Mouse (Mus musculus): Measurements from ENCODE around the gene Kcnip4. TPM values are rescaled to one million over a fixed set of nuclear protein-coding genes. Genes with fewer than 3 reads are reported as not detected.

The Kcnip4 gene
- polyA plus RNA-seq, 1 experiment from 2014 or later: 2.6 TPM

DNA sequence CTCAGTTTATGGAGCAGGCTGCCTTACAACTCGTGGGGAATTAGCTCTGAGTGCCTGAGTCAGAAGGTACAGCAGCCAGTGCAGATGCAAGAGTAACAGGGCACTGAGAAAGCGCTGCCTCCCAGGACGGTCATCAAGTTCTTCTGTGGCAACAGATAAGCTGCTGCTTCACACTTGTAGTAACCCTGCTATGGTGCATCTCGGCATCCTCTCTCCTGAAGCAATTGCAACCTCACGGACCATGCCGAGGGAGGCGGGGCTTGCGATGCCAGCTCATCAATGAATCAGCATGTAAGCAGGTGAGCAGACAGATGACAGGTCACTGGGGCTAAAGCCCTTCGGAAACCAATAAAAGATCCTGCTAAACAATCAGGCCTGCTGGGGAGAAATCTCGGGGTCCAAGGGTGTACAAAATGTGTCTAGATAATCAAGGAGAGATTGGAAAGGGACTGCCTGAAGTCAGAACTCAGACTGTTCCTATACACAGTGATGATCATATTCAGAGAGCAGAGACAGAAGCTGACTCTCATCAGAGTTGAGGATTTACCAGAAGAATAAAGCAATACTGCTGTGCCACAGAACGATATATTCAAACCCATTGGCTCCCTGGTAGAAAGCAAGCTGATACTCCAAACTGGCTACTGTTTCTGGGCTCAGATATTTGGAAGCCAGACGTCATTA, 239.1 kb downstream of the Kcnip4 start:
- Histone ChIP-seq H3K4me3 (replicated peaks; ENCODE audit: low read length) (peak overlapping the region; percentile 19; the same call in 1 of the 2 replicates), H3K36me3 (ENCODE audit: control insufficient read depth, insufficient read depth, low read length) (no peaks in the 10 kb centered on the region), H3K4me1 (ENCODE audit: control insufficient read depth, insufficient read depth, low read length) (0 out of 2 replicates have a peak, but pooled peaks cover 5% of the 10 kb centered on the region), H3K27me3 (ENCODE audit: control insufficient read depth, insufficient read depth, low read length) (no peaks in the 10 kb centered on the region), H3K27ac (ENCODE audit: low read length) (no peak overlapping the region), H3K4me2 (ENCODE audit: low read depth, low read length) (peak overlapping the region; percentile 41), H3K9ac (ENCODE audit: low read length) (no peak overlapping the region; the same call in 1 of the 2 replicates), H3K9me3 (replicated peaks; ENCODE audit: control insufficient read depth, low read length) (no peaks in the 10 kb centered on the region)
- 19% methylated on average over 12 of the region's 12 CpGs for WGBS
- ATAC-seq (ENCODE audit: insufficient read depth, low FRiP score): no peak

DNA sequence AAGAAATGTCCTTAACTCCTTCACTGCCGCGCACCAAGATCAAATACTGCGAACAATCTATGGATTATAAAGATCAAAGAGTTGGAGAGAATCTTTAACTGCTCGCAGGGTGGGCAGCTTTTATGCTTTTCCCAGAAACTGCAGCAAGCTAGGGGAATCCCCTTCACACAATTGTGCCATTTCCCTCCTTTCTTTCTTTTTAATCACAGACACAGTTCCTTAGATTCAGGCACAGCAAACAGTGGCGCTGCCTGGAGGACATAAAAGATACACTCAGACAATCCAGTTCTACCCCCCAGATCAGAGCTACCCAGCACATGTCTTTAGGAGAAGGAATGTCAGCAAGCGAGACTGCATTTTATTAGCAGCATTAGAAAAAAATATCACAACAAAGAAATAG, 239.9 kb downstream of the Kcnip4 start:
- WGBS: 54% methylated on average over 6 of the region's 6 CpGs
- no peak for ATAC-seq (ENCODE audit: insufficient read depth, low FRiP score)
- Histone ChIP-seq H3K27ac (ENCODE audit: low read length) (no peak overlapping the region), H3K9ac (ENCODE audit: low read length) (no peak overlapping the region), H3K9me3 (replicated peaks; ENCODE audit: control insufficient read depth, low read length) (no peaks in the 10 kb centered on the region), H3K4me1 (ENCODE audit: control insufficient read depth, insufficient read depth, low read length) (0 out of 2 replicates have a peak, but pooled peaks cover 5% of the 10 kb centered on the region), H3K36me3 (ENCODE audit: control insufficient read depth, insufficient read depth, low read length) (no peaks in the 10 kb centered on the region), H3K4me3 (replicated peaks; ENCODE audit: low read length) (no peak overlapping the region), H3K4me2 (ENCODE audit: low read depth, low read length) (peak overlapping the region; percentile 10; the same call in 1 of the 2 replicates), H3K27me3 (ENCODE audit: control insufficient read depth, insufficient read depth, low read length) (no peaks in the 10 kb centered on the region)

DNA sequence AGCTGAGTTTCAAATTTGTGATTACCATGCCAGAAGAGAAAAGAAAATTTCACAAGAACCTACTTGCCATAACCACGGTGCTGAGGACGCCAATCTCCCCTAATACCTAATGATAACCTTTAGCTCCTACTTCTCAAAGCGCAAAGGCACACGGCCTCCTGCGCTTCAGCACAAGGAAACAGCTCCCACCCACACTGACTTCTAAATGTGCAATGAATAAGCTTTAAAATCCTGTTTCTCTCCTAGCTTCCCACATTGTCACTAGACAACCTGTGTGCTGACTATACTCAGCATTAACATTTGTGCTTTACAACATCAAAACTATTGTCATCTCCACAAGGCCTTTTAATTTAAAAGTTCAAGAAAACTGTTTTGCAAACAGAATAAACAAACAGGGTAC, 241.3 kb downstream of the Kcnip4 start:
- no peak for ATAC-seq (ENCODE audit: insufficient read depth, low FRiP score)
- Histone ChIP-seq H3K9ac (ENCODE audit: low read length) (no peak overlapping the region), H3K36me3 (ENCODE audit: control insufficient read depth, insufficient read depth, low read length) (no peaks in the 10 kb centered on the region), H3K27me3 (ENCODE audit: control insufficient read depth, insufficient read depth, low read length) (no peaks in the 10 kb centered on the region), H3K9me3 (replicated peaks; ENCODE audit: control insufficient read depth, low read length) (no peaks in the 10 kb centered on the region), H3K4me1 (ENCODE audit: control insufficient read depth, insufficient read depth, low read length) (0 out of 2 replicates have a peak, but pooled peaks cover 5% of the 10 kb centered on the region), H3K27ac (ENCODE audit: low read length) (no peak overlapping the region), H3K4me3 (replicated peaks; ENCODE audit: low read length) (no peak overlapping the region), H3K4me2 (ENCODE audit: low read depth, low read length) (no peak overlapping the region)
- 50% methylated on average over 5 of the region's 5 CpGs for WGBS

GRCm38 (mm10) chr5:49271864-49272263, 252.8 kb downstream of the Kcnip4 start:
- Histone ChIP-seq H3K27ac (ENCODE audit: low read length) (no peak overlapping the region), H3K9ac (ENCODE audit: low read length) (no peak overlapping the region), H3K4me1 (ENCODE audit: control insufficient read depth, insufficient read depth, low read length) (no peaks in the 10 kb centered on the region), H3K27me3 (ENCODE audit: control insufficient read depth, insufficient read depth, low read length) (no peaks in the 10 kb centered on the region), H3K36me3 (ENCODE audit: control insufficient read depth, insufficient read depth, low read length) (no peaks in the 10 kb centered on the region), H3K4me3 (replicated peaks; ENCODE audit: low read length) (no peak overlapping the region), H3K4me2 (ENCODE audit: low read depth, low read length) (no peak overlapping the region), H3K9me3 (replicated peaks; ENCODE audit: control insufficient read depth, low read length) (no peaks in the 10 kb centered on the region)
- no peak for ATAC-seq (ENCODE audit: insufficient read depth, low FRiP score)

GRCm38 (mm10) chr5:49268807-49269206, 255.9 kb downstream of the Kcnip4 start:
- WGBS: 88% methylated on average over 8 of the region's 8 CpGs
- no peak for ATAC-seq (ENCODE audit: insufficient read depth, low FRiP score)

DNA sequence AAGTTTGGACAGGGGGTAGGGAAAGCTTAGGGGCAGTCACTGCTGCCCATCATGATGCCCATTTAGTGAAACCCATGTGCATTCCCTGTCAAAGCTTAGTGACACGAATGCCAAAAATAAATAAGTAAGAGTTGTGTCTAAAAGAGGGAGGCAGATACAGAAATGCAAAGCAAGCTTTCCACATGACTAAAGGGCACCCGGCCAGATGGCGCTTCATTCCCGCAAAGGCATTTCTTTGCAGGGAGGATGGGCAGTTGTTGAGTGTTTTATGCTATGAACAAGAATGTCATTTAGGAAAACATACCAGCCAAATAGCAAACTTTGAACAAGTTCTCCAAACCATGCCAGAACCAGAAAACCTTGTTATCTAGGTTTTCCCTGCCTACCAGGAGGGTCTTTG, 265.4 kb downstream of the Kcnip4 start:
- Histone ChIP-seq H3K4me2 (ENCODE audit: low read depth, low read length) (no peak overlapping the region), H3K27ac (ENCODE audit: low read length) (no peak overlapping the region), H3K9ac (ENCODE audit: low read length) (no peak overlapping the region), H3K4me3 (replicated peaks; ENCODE audit: low read length) (no peak overlapping the region), H3K27me3 (ENCODE audit: control insufficient read depth, insufficient read depth, low read length) (no peaks in the 10 kb centered on the region), H3K4me1 (ENCODE audit: control insufficient read depth, insufficient read depth, low read length) (no peaks in the 10 kb centered on the region), H3K9me3 (replicated peaks; ENCODE audit: control insufficient read depth, low read length) (no peaks in the 10 kb centered on the region), H3K36me3 (ENCODE audit: control insufficient read depth, insufficient read depth, low read length) (no peaks in the 10 kb centered on the region)
- ATAC-seq (ENCODE audit: insufficient read depth, low FRiP score): no peak
- 93% methylated on average over 4 of the region's 4 CpGs for WGBS

More at GRCm38 (mm10) chr5:49268807-49269206, 255.9 kb downstream of the Kcnip4 start:
- Histone ChIP-seq H3K4me3 (replicated peaks; ENCODE audit: low read length) (no peak overlapping the region), H3K9me3 (replicated peaks; ENCODE audit: control insufficient read depth, low read length) (no peaks in the 10 kb centered on the region), H3K27me3 (ENCODE audit: control insufficient read depth, insufficient read depth, low read length) (no peaks in the 10 kb centered on the region), H3K4me2 (ENCODE audit: low read depth, low read length) (no peak overlapping the region), H3K27ac (ENCODE audit: low read length) (no peak overlapping the region), H3K36me3 (ENCODE audit: control insufficient read depth, insufficient read depth, low read length) (no peaks in the 10 kb centered on the region), H3K9ac (ENCODE audit: low read length) (no peak overlapping the region), H3K4me1 (ENCODE audit: control insufficient read depth, insufficient read depth, low read length) (no peaks in the 10 kb centered on the region)

DNA sequence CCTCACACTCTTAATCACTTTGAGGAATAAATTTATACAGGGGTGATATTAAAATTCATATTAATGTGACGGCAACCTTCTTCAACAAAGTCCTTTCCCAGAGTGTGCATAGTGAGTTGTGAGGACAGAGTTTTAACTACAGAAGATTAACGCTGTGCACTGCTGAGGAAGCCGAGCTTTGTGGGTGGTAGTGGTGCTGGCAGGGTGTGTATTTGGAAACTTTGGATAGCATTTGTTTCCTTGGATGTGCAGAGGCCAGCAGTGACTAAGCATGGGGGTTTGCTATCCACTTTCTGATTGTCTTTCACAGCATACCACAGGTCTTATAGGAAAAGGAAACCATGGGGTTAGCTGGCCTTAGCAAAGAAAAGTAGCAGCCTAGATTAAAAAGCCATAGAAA, 267.9 kb downstream of the Kcnip4 start:
- no peak for ATAC-seq (ENCODE audit: insufficient read depth, low FRiP score)
- H3K4me1 ChIP-seq (ENCODE audit: control insufficient read depth, insufficient read depth, low read length): no peaks in the 10 kb centered on the region
- H3K27ac ChIP-seq (ENCODE audit: low read length): no peak overlapping the region
- no peaks in the 10 kb centered on the region for H3K36me3 ChIP-seq (ENCODE audit: control insufficient read depth, insufficient read depth, low read length)
- H3K4me3 ChIP-seq (replicated peaks; ENCODE audit: low read length): no peak overlapping the region
- no peaks in the 10 kb centered on the region for H3K9me3 ChIP-seq (replicated peaks; ENCODE audit: control insufficient read depth, low read length)
- no peak overlapping the region for H3K9ac ChIP-seq (ENCODE audit: low read length)
- 64% methylated on average over 3 of the region's 3 CpGs for WGBS
- H3K4me2 ChIP-seq (ENCODE audit: low read depth, low read length): no peak overlapping the region
- no peaks in the 10 kb centered on the region for H3K27me3 ChIP-seq (ENCODE audit: control insufficient read depth, insufficient read depth, low read length)

DNA sequence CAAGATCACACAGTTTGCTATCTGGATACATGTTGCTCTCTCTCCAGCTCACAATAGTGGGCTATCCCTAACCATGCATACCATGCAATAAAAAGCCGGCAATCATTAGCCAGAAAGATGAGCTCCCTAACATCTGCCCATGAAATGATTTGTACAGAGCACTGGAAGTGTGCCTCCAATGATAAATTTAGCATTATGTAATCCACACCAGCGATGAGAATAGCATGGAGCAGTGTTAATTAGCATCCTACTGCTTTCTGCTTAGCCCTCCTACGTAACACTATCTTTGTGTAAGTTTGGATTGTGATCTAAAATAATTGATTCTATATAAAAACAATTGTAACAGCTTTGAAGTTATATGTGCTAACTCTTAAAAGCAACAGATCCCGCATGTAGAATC, 268.7 kb downstream of the Kcnip4 start:
- Histone ChIP-seq H3K4me3 (replicated peaks; ENCODE audit: low read length) (no peak overlapping the region), H3K4me2 (ENCODE audit: low read depth, low read length) (no peak overlapping the region), H3K9me3 (replicated peaks; ENCODE audit: control insufficient read depth, low read length) (no peaks in the 10 kb centered on the region), H3K9ac (ENCODE audit: low read length) (no peak overlapping the region), H3K27ac (ENCODE audit: low read length) (no peak overlapping the region), H3K27me3 (ENCODE audit: control insufficient read depth, insufficient read depth, low read length) (no peaks in the 10 kb centered on the region), H3K36me3 (ENCODE audit: control insufficient read depth, insufficient read depth, low read length) (no peaks in the 10 kb centered on the region), H3K4me1 (ENCODE audit: control insufficient read depth, insufficient read depth, low read length) (no peaks in the 10 kb centered on the region)
- no peak for ATAC-seq (ENCODE audit: insufficient read depth, low FRiP score)
- WGBS: 69% methylated on average over 4 of the region's 4 CpGs

GRCm38 (mm10) chr5:49247081-49247480, 277.6 kb downstream of the Kcnip4 start:
- Histone ChIP-seq H3K27me3 (ENCODE audit: control insufficient read depth, insufficient read depth, low read length) (no peaks in the 10 kb centered on the region), H3K4me1 (ENCODE audit: control insufficient read depth, insufficient read depth, low read length) (no peaks in the 10 kb centered on the region), H3K27ac (ENCODE audit: low read length) (no peak overlapping the region), H3K9me3 (replicated peaks; ENCODE audit: control insufficient read depth, low read length) (no peaks in the 10 kb centered on the region), H3K4me3 (replicated peaks; ENCODE audit: low read length) (no peak overlapping the region), H3K4me2 (ENCODE audit: low read depth, low read length) (no peak overlapping the region), H3K36me3 (ENCODE audit: control insufficient read depth, insufficient read depth, low read length) (no peaks in the 10 kb centered on the region), H3K9ac (ENCODE audit: low read length) (no peak overlapping the region)
- no peak for ATAC-seq (ENCODE audit: insufficient read depth, low FRiP score)
- 82% methylated on average over 2 of the region's 2 CpGs for WGBS

All from stomach, embryonic 16.5 days (tissue).